Mouse (Mus musculus) forebrain, embryonic 14.5 days (tissue): ENCODE measurements around the gene BC048562. TPM values are rescaled to one million over a fixed set of nuclear protein-coding genes. Genes with fewer than 3 reads are reported as not detected.

Source experiments
- polyA plus RNA-seq: library from polyadenylated mRNA; unstranded; fragments of >200 nt; fragmentation: Nextera tagmentation; extraction: Ambion mirVana; gene quantifications from 2 replicates; pipeline ENCODE4 v1.2.1, GENCODE M21; 2014

The BC048562 gene
- polyA plus RNA-seq, 1 experiment from 2014 or later: not detected

Other genes starting within 250 kb of the BC048562 start
- gene Bsn, start 246.1 kb upstream of the BC048562 start, polyA plus RNA-seq: 5.3 and 6.6 TPM in 2 replicates
- 42.0 and 49.6 TPM in 2 replicates for gene Dag1, start 172.5 kb upstream of the BC048562 start, polyA plus RNA-seq
- gene Nicn1, start 146.1 kb upstream of the BC048562 start, polyA plus RNA-seq: 113 and 126 TPM in 2 replicates
- 13.2 and 13.4 TPM in 2 replicates for gene Amt, start 139.6 kb upstream of the BC048562 start, polyA plus RNA-seq
- gene Rhoa, start 130.4 kb upstream of the BC048562 start, polyA plus RNA-seq: 276 and 307 TPM in 2 replicates
- gene Tcta, start 130.3 kb upstream of the BC048562 start, polyA plus RNA-seq: 38.9 and 50.8 TPM in 2 replicates
- gene Gpx1, start 97.6 kb upstream of the BC048562 start, polyA plus RNA-seq: 455 and 521 TPM in 2 replicates
- 136 and 141 TPM in 2 replicates for gene Usp4, start 88.6 kb upstream of the BC048562 start, polyA plus RNA-seq
- 1.4 and 1.9 TPM in 2 replicates for gene 1700102P08Rik, start 43.7 kb upstream of the BC048562 start, polyA plus RNA-seq
- gene Ccdc36, start 8.0 kb upstream of the BC048562 start, polyA plus RNA-seq: 0.94 and 1.1 TPM in 2 replicates
- 45.2 and 49.6 TPM in 2 replicates for gene Ccdc71, start 24.0 kb downstream of the BC048562 start, polyA plus RNA-seq
- gene Klhdc8b, start 25.1 kb downstream of the BC048562 start, polyA plus RNA-seq: 47.9 and 52.6 TPM in 2 replicates
- 12.0 and 17.2 TPM in 2 replicates for gene Lamb2, start 43.3 kb downstream of the BC048562 start, polyA plus RNA-seq
- gene Usp19, start 54.1 kb downstream of the BC048562 start, polyA plus RNA-seq: 48.0 and 64.1 TPM in 2 replicates
- gene Qars, start 71.2 kb downstream of the BC048562 start, polyA plus RNA-seq: 71.5 and 87.7 TPM in 2 replicates
- gene Qrich1, start 80.3 kb downstream of the BC048562 start, polyA plus RNA-seq: 143 and 160 TPM in 2 replicates
- gene Impdh2, start 123.8 kb downstream of the BC048562 start, polyA plus RNA-seq: 125 and 136 TPM in 2 replicates
- gene Ndufaf3, start 131.0 kb downstream of the BC048562 start, polyA plus RNA-seq: 82.7 and 105 TPM in 2 replicates
- 188 and 190 TPM in 2 replicates for gene Dalrd3, start 133.4 kb downstream of the BC048562 start, polyA plus RNA-seq
- gene Wdr6, start 142.3 kb downstream of the BC048562 start, polyA plus RNA-seq: 162 and 187 TPM in 2 replicates
- 14.5 and 18.1 TPM in 2 replicates for gene P4htm, start 161.2 kb downstream of the BC048562 start, polyA plus RNA-seq
- gene Arih2, start 212.9 kb downstream of the BC048562 start, polyA plus RNA-seq: 37.5 and 42.4 TPM in 2 replicates
- 23.5 and 24.8 TPM in 2 replicates for gene Slc25a20, start 225.6 kb downstream of the BC048562 start, polyA plus RNA-seq